Mouse (Mus musculus): ENCODE data around the gene Tmcc2.

GRCm38 (mm10) chr1:132361959-132362358, 29.1 kb downstream of the Tmcc2 start:
- TF ChIP-seq MYC (IDR thresholded peaks at IDR 0.05; ENCODE audit: low read depth, low read length) (no peak), MXI1 (IDR thresholded peaks at IDR 0.05; ENCODE audit: low read depth, low read length) (no peak), SMC3 (IDR thresholded peaks at IDR 0.05; ENCODE audit: low read depth, low read length) (no peak)

Measured in CH12.LX (cell line).